Mouse (Mus musculus): Measurements from ENCODE around the gene Mrpl23.

- TF ChIP-seq POLR2A (IDR thresholded peaks at IDR 0.05; ENCODE audit: extremely low read depth, insufficient read depth, low read length) (no peak), CTCF (IDR thresholded peaks at IDR 0.05; ENCODE audit: extremely low read depth, insufficient read depth, low read length) (no peak)
Measured at GRCm38 (mm10) chr7:142581186-142581585, 48.7 kb downstream of the Mrpl23 start.

All from cortical plate, adult 2 months (tissue).